ENCODE assay signal across 8 mouse cellular contexts in genomic region chr7:90041565-90042024, GRCm38 (mm10).
DNase-seq lines count a peak whose midpoint lies in the region; ATAC-seq lines count a peak whose summit lies in the region.

No protein-coding gene starts in this region.

- H3K27me3 ChIP-seq in stomach, embryonic 16.5 days (ENCODE audit: control insufficient read depth, insufficient read depth, low read length) = no peaks in the 10 kb centered on the region

- peak overlapping the region; percentile 84 for H3K27ac ChIP-seq in stomach, embryonic 16.5 days (ENCODE audit: low read length)

- H3K36me3 ChIP-seq in stomach, embryonic 16.5 days (ENCODE audit: control insufficient read depth, insufficient read depth, low read length) = no peaks in the 10 kb centered on the region

- H3K4me3 ChIP-seq in stomach, embryonic 16.5 days (replicated peaks; ENCODE audit: low read length) = no peak overlapping the region

- WGBS in stomach, embryonic 16.5 days = 38% methylated on average over 5 of the region's 5 CpGs

- no peak overlapping the region for H3K4me2 ChIP-seq in stomach, embryonic 16.5 days (ENCODE audit: low read depth, low read length)

- 0 out of 2 replicates have a peak, but pooled peaks have one; percentile 25 for ATAC-seq in erythroid progenitor cell, adult 5-6 weeks (replicated peaks; ENCODE audit: low FRiP score, poor library complexity, severe bottlenecking)
- ATAC-seq in stomach, embryonic 16.5 days (ENCODE audit: insufficient read depth, low FRiP score) = peak; percentile 54; the same call in 1 of the 2 replicates

- peak; percentile 32 for DNase-seq in gastrocnemius, adult 18-20 months (ENCODE audit: low spot score)
- DNase-seq in gastrocnemius, postnatal 14 days = no peak
- peak; percentile 66 for DNase-seq in CD4-positive, CD25-positive, alpha-beta regulatory T cell, adult 2 months (ENCODE audit: low read depth, low spot score)
- DNase-seq in kidney, postnatal 36 days = peak; percentile 71 to 88
- no peak for DNase-seq in testis, postnatal 10 days (ENCODE audit: low spot score)
- DNase-seq in urinary bladder, adult 2 months (ENCODE audit: low spot score) = no peak

- intact Hi-C loops in gastrocnemius, postnatal 14 days (cut with DNase I; ENCODE audit: low total_unique reads) = no loop called here

- peaks cover 37% of the 10 kb centered on the region for H3K4me1 ChIP-seq in stomach, embryonic 16.5 days (ENCODE audit: control insufficient read depth, insufficient read depth, low read length)

- no peak overlapping the region for H3K9ac ChIP-seq in stomach, embryonic 16.5 days (ENCODE audit: low read length)

- H3K9me3 ChIP-seq in stomach, embryonic 16.5 days (replicated peaks; ENCODE audit: control insufficient read depth, low read length) = no peaks in the 10 kb centered on the region

Comparison
In these comparisons a context has a peak if more than half of its experiments do, and no peak if none do; other contexts are left out.
1. DNase-seq: peak in gastrocnemius, adult 18-20 months (single experiment), CD4-positive, CD25-positive, alpha-beta regulatory T cell, adult 2 months (single experiment) and kidney, postnatal 36 days (2 of 2); none in gastrocnemius, postnatal 14 days (single experiment), testis, postnatal 10 days (single experiment) and urinary bladder, adult 2 months (single experiment).